8 mouse cellular contexts compared by ENCODE assay signal in genomic region chr3:79842616-79843016, GRCm38 (mm10). TPM values are rescaled to one million over a fixed set of nuclear protein-coding genes. Genes with fewer than 3 reads are reported as not detected.
A peak's percentile ranks its signal among the peaks of the same experiment; 100 is the strongest.
DNase-seq lines count a peak whose midpoint lies in the region; ATAC-seq lines count a peak whose summit lies in the region.

No protein-coding gene starts in this region.

- peak; percentile 84 for DNase-seq in CD4-positive, CD25-positive, alpha-beta regulatory T cell, adult 2 months (ENCODE audit: low read depth, low spot score)
- DNase-seq in c-Kit-positive CD71-positive TER-119-negative erythroid progenitor cells, embryonic 14.5 days (ENCODE audit: low read depth): peak; percentile 66
- peak; percentile 78 to 81 for DNase-seq in heart, postnatal 10 days
- DNase-seq in kidney, postnatal 4 days: peak; percentile 78 to 83
- peak; percentile 78 to 82 for DNase-seq in lung, adult 18-20 months
- DNase-seq in testis, postnatal 14 days (ENCODE audit: low spot score): peak; percentile 62

- peak overlapping the region; percentile 46; the same call in 1 of the 2 replicates for H3K27ac ChIP-seq in forebrain, embryonic 12.5 days
- H3K27ac ChIP-seq in neural tube, embryonic 14.5 days (ENCODE audit: low read depth, low read length): no peak overlapping the region

- no peaks in the 10 kb centered on the region for H3K27me3 ChIP-seq in forebrain, embryonic 12.5 days
- no peaks in the 10 kb centered on the region for H3K27me3 ChIP-seq in neural tube, embryonic 14.5 days (ENCODE audit: control insufficient read depth, insufficient read depth, low read length)

- peak overlapping the region; percentile 50 for H3K4me3 ChIP-seq in forebrain, embryonic 12.5 days (replicated peaks)
- H3K4me3 ChIP-seq in neural tube, embryonic 14.5 days (ENCODE audit: low read depth, low read length): peak overlapping the region; percentile 38

- peaks cover 4% of the 10 kb centered on the region; the same call in 1 of the 2 replicates for H3K4me1 ChIP-seq in forebrain, embryonic 12.5 days
- H3K4me1 ChIP-seq in neural tube, embryonic 14.5 days (ENCODE audit: control insufficient read depth, insufficient read depth, low read length): no peaks in the 10 kb centered on the region

- 3% methylated on average over 19 of the region's 19 CpGs for WGBS in forebrain, embryonic 12.5 days
- WGBS in neural tube, embryonic 14.5 days: 0% methylated on average over 19 of the region's 19 CpGs

- ATAC-seq in forebrain, embryonic 12.5 days (ENCODE audit: low FRiP score): peak; percentile 79
- ATAC-seq in neural tube, embryonic 14.5 days (ENCODE audit: low read depth): peak; percentile 85

- H3K9me3 ChIP-seq in forebrain, embryonic 12.5 days: no peaks in the 10 kb centered on the region
- H3K9me3 ChIP-seq in neural tube, embryonic 14.5 days (ENCODE audit: control insufficient read depth, low read length): no peaks in the 10 kb centered on the region

- H3K4me2 ChIP-seq in forebrain, embryonic 12.5 days: peak overlapping the region; percentile 69
- H3K4me2 ChIP-seq in neural tube, embryonic 14.5 days (ENCODE audit: low read depth, low read length): peak overlapping the region; percentile 64

- peak overlapping the region; percentile 25 for H3K9ac ChIP-seq in forebrain, embryonic 12.5 days
- H3K9ac ChIP-seq in neural tube, embryonic 14.5 days (replicated peaks; ENCODE audit: low read depth, low read length): 0 out of 2 replicates have a peak overlapping the region, but pooled peaks have one; percentile 16

- H3K36me3 ChIP-seq in forebrain, embryonic 12.5 days (replicated peaks): no peaks in the 10 kb centered on the region
- no peaks in the 10 kb centered on the region for H3K36me3 ChIP-seq in neural tube, embryonic 14.5 days (ENCODE audit: control insufficient read depth, insufficient read depth, low read length)

- intact Hi-C loops in heart, postnatal 10 days (cut with DNase I): no loop called here

RNA-seq across cellular contexts. Expression of gene Tmem144, which starts 10.0 kb away (rescaled TPM):
- polyA plus RNA-seq in forebrain, embryonic 12.5 days (2016; fragmentation: Nextera tagmentation; extraction: Ambion mirVana): 3.7 and 4.3 TPM in 2 replicates
- 1 to 10 TPM; 9.4 to 9.7 TPM for total RNA-seq in heart, postnatal 10 days (2021)
- polyA plus RNA-seq in neural tube, embryonic 14.5 days (2014; fragmentation: Nextera tagmentation; extraction: Ambion mirVana): 1.2 and 1.4 TPM in 2 replicates

RNA-seq across cellular contexts. Expression of gene Fam198b, which starts 41.7 kb away (rescaled TPM):
- 1.4 TPM in 2 replicates for polyA plus RNA-seq in forebrain, embryonic 12.5 days (2016; fragmentation: Nextera tagmentation; extraction: Ambion mirVana)
- 10 to 100 TPM; 73.6 to 85.2 TPM for total RNA-seq in heart, postnatal 10 days (2021)
- 2.0 and 4.9 TPM in 2 replicates for polyA plus RNA-seq in neural tube, embryonic 14.5 days (2014; fragmentation: Nextera tagmentation; extraction: Ambion mirVana)
